Mouse (Mus musculus): ENCODE measurements around the gene Hap1.
"Not testable (repeated sequence)": the region's sequence is repeated elsewhere in the genome, so short reads cannot be mapped to it uniquely, and the experiment has no call there.

Gene Hap1

GRCm38 (mm10) chr11:100317826-100318380, 38.0 kb downstream of the Hap1 start:
- no peak for DNase-seq

GRCm38 (mm10) chr11:100315439-100315838, 40.5 kb downstream of the Hap1 start:
- no peak for DNase-seq

GRCm38 (mm10) chr11:100313424-100313823, 42.5 kb downstream of the Hap1 start:
- DNase-seq = no peak

- DNase-seq = peak; percentile 76 to 82
Measured at GRCm38 (mm10) chr11:100312096-100312679, 43.7 kb downstream of the Hap1 start.

- DNase-seq = no peak
Measured at GRCm38 (mm10) chr11:100311656-100312055, 44.3 kb downstream of the Hap1 start.

DNA sequence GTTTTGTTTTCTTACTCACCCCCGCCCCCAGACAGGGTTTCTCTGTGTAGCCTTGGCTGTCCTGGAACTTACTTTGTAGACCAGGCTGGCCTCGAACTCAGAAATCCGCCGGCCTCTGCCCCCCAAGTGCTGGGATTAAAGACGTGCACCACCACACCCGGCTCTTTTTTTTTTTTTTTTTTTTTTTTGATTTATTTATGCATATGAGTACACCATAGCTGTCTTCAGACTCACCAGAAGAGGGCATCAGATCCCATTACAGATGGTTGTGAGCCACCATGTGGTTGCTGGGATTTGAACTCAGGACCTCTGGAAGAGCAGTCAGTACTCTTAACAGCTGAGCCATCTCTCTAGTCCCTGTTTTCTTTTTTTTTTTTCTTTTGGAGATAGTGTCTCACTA, 47.3 kb downstream of the Hap1 start:
- DNase-seq = not testable (repeated sequence)

- no peak for DNase-seq
Measured at GRCm38 (mm10) chr11:100307900-100308299, 48.0 kb downstream of the Hap1 start.

DNA sequence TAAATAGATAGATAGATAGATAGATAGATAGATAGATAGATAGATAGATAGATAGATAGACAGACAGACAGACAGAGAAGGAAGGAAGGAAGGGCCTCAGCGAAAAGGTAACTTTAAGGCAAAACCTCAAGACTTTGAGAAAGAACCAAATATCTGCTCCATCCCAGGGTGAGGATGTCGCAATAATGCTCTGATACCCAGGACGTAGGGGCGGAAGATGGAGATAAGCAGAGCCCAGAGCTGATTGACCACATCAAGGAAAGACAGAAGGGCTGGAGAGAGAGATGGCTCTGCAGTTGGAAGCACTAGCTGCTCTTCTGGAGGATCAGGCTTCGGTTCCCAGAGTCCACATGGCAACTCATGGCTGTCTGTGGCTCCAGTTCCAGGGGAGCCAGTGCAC, 54.6 kb downstream of the Hap1 start:
- DNase-seq = no peak

DNA sequence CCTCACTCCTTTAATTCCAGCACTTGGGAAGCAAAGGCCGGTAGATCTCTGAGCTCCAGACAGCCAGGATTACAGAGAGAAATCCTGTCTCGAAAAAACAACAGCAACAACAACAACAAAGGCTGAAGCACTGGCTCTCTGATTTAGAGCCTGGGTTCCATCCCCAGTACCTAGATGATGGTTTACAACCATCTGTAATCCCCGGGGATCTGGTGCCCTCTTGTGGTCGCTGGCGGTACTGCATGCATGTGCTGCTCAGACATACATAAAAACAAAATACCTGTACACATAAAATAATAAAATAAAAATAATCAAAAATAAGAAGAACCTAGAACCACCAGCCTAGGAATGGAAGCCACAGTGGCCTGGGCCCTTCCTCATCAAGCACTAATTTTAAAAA, 55.6 kb downstream of the Hap1 start:
- DNase-seq = no peak

DNA sequence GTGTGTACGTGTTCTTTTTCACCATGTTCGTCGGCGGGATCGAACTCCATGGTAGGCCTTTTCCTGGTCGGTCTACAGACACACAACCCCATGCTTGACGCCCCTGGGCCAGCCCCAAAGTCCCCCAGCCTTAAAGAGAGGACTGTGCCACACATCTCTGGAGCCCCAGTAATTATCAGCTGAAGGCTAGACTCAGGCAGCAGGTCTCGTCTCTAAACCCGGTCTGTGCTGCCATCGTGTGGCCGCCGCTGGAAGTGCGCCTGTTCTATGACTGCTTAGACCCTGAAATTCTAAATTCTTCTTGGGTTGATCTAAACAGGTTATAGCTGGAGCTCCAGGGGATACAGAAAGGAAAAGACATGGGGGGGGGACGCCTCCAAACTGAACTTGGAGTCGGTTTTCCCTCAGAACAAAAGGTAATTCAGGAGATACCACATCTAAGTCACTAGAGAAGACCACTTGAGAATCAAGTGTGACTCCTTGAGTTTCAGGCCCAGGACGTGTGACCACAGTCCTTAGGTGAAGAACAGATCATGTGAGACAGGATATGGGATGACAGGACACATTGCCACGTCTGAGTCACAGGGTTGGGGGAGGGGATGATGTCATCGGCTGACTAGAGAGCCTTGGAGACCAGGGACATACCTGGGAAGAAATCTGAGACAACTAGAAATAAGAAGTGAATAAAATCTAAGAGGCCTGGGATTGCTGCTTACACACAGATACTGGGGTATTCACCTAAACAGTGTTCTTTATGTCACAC, 57.5 kb downstream of the Hap1 start:
- DNase-seq = peak; percentile 74 to 80

DNA sequence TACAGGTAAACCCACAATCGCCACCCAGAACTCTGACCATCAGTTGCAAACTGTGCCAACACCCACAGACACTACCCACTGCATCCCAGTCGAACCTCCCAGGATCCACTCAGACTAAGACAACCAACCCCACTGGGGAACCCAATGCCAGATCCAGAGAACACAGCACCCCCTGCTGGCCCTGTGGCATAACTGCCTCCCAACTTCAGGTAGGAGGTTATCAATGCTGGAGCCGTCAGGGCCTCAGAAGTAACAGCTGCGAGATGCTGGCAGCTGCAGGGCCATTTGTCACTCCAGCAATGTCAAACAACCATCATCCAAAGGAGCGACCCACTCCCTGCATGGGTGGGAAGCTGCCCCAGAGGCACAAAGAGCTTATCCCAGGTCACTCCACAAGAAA, 58.1 kb downstream of the Hap1 start:
- DNase-seq = no peak
